Mouse (Mus musculus) T-helper 1 cell (primary cell): ENCODE data around the gene Gm49673.
"Not testable (repeated sequence)": the region's sequence is repeated elsewhere in the genome, so short reads cannot be mapped to it uniquely, and the experiment has no call there.

ENCODE experiments used
- in situ Hi-C: fragments of 300-600 bp; cut with MboI, MseI; formaldehyde crosslinking; loops from one replicate; pipeline ENCODE4 v1.15.1; 2025; ENCODE audit warnings: high pct_unique_total_duplicates

Gm49673 gene

GRCm38 (mm10) chr17:8140210-8140609 lies 7.4 kb downstream of the Gm49673 start:
- in situ Hi-C loops, result not testable (repeated sequence)

DNA sequence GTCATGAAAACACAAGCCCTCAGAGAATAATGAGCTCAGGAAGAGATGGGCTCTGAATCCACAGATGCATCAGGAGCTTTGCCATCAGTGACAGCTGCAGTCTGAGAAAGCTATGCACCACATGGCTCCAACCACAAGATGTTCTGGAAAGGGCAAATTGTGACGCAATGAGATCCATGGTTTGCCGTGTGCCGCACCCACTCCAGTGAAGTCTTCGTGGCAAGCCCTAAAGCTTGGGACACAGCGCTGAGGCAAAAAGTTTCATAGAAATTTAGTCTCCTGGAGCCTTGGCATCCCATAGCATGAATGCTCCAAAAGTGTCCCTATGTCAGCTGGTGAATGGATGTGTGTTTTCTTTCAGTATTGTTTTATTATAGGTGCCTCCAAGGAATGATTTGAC lies 9.5 kb downstream of the Gm49673 start:
- in situ Hi-C loops, result not testable (repeated sequence)

DNA sequence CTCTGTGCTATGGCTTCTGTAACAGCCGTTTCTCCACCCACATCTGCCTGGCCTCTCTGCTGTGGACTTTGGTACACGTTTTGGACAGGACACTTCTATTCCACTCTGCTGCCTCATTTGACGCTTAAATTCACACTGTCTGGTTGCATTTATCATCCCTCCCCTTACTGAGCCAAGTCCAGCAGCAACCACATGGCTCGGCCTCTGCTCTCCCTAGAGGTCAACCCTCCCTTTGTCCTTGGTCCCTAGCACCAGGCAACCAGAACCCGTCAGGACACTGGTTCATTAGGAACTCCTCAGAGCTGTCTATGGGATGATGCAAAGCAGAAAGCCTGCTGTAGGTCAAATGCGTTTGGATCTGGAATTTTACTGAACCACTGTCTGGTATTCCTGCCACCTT lies 16.7 kb downstream of the Gm49673 start:
- in situ Hi-C loops, result loop anchor here (5.0 kb wide), 1 partner anchor 1134 kb away; no protein-coding TSS in a partner anchor

DNA sequence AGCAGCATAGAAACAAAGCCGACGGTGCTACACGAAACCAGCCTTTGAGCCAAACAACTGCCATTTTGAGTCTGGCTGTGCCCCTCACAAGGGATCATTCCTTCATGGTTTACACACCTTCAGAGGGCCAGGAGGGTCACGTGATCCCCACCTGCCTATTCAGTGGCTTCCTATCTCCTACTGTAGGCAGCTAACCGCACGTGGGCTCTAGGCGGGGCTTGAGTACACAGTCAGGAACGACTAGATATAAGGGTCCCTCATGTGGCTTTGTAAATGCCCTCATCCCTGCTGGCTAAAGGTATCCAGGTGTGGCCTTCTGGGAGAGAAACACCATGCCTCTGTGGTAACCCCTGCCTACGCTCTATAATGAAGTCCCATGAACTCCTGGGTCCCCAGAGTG lies 18.0 kb downstream of the Gm49673 start:
- in situ Hi-C loops, result not testable (repeated sequence)

DNA sequence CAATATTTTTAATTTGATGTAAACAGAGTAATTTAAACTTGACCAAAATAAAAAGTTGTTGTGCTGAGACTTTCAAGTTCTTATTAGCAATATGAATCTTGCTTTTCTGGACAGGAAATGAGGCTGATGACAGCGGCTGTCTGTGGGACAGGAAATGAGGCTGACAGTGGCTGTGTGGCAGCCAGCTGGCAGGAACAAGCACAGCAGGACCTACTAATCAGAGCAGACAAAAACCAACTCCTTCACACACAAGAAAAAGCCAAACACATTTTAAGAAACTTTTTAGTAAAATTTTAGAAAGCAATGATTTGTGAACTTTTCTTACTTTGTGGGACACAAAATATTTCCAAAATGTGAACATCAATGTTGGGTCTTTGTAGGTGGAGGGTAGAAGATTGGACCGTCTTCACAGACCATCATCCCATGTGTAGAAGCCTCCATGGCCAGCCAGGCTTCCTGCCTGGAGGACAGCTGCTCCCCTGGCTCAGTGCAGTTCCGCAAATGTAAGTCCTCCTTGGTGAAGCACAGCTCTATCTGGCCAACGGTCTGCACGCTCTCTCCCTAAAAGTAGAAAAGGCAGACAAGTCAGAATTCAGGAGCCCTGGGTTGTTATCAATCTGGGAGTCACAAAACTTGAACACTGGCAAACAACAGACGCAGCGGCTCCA lies 19.1 kb downstream of the Gm49673 start:
- in situ Hi-C loops, result not testable (repeated sequence)

- in situ Hi-C loops, result not testable (repeated sequence)
These were observed 23.0 kb downstream of the Gm49673 start for GRCm38 (mm10) chr17:8124586-8124985.

DNA sequence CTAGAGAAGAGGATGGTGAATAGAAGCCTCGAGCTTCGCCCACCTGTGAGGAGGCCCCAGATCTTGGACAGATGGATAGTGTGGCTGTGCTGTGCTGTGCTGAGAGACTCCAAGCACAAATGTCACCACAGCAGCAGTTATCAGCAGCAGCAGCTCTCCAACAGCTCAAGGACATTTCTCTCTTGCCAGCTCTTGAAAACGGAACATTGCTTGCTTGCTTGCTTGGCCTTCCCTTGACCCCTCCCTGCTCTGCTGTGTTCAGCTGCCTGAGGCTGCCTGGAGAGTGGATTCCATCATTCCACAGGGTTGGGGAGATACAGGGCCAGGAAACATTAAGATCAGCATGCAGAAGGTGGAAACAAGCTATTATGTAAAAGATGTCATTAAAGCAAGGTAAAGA lies 24.6 kb downstream of the Gm49673 start:
- in situ Hi-C loops, result not testable (repeated sequence)

DNA sequence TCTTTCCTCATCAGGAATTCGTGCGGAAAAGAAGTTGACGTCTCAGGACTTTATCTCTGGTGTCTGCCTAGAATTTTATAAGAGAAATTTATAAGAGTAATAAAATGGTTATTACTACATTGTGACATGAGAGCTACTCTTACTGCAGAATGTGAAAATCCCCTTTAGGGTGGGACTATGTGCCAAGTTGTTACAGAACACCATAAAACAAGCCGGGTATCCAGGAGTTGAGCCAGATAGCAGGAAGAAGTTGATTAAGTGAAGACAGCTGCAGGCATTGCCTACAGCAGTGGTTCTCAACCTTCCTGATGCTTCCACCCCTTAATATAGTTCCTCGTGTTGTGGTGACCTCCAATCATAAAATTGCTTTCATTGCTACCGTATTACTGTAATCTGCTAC lies 30.7 kb downstream of the Gm49673 start:
- in situ Hi-C loops, result loop anchor here (5.0 kb wide), 1 partner anchor 1105 kb away; no protein-coding TSS in a partner anchor

DNA sequence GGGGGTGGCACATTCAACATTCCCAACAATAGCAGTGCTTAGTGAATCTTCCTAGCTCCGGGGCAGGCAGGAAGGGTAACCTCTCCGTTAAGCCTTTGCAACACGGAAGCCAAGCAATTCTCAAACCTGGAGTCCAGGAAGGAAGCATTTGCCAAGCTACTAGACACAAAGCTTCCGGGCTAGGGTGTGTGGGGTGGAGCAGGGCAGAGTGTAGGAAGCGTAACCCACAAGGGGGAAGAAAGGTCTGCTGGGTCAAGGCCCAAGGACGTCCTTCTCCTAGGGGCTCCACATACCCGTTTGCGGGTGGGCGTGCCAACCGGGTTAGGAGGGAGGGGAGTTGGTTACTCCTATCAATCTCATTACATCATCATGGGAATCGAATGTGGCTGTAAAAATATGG lies 31.2 kb downstream of the Gm49673 start:
- in situ Hi-C loops, result loop anchor here (5.0 kb wide), 1 partner anchor 1104 kb away; no protein-coding TSS in a partner anchor

GRCm38 (mm10) chr17:8112199-8112598 lies 35.4 kb downstream of the Gm49673 start:
- in situ Hi-C loops, result not testable (repeated sequence)

DNA sequence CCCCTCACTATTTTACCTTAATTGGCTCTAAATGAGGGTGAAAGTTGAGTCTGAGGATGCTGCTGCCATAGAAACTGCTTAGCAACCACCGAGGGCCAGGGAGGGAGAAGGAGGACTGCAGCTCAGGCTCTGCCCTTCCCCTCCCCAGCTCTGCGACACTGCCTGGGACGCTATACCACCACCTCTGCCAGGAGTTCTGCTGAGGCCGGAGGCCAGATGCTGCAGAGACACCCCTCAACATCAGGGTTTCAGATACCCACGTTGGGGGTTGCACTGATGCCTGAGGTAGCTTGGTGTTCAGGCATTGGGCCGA lies 46.3 kb downstream of the Gm49673 start:
- in situ Hi-C loops, result loop anchor here (10.0 kb wide), 1 partner anchor 1886 kb away; no protein-coding TSS in a partner anchor

DNA sequence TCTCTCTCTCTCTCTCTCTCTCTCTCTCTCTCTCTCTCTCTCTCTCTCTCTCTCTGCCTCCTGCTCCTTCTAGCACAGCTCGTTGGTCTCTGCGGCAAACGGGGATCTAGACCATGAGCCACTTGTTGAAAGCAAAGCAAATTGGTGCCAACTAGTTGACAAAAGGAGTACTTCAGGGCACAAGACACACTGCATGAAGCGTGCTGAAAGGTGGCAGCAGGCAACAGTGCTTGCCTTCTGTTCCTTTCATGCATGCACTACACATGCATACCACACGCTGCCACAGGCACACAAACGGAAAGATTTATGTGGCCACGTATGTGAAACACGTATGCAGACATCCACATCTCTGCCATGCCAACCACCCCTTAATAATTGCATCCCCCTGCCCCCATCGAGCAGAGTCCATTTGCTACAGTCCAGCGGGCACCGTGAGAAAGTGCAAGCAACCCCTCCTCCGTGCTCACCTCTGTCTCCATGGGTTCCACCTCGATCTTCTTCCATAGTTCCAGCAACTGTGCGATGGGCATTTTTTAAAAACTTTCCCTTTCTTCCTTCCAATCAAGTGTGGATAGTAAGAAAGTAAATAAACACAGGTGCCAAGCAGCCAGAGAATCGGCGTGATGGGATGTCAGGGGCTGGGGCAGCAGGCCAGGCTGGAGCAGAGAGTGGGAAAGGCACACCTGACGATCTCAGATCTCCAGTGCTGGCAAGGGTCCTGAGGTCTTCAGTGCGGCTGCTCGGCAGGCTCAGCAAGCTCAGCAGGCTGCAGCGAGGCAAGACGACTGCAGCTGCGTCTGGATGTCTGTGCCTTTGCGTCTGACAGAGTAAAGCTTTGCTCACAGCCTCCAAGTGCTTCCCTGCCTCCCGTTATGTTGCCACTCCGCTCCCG lies 46.9 kb downstream of the Gm49673 start:
- in situ Hi-C loops, result loop anchor here (10.0 kb wide), 1 partner anchor 1886 kb away; no protein-coding TSS in a partner anchor

DNA sequence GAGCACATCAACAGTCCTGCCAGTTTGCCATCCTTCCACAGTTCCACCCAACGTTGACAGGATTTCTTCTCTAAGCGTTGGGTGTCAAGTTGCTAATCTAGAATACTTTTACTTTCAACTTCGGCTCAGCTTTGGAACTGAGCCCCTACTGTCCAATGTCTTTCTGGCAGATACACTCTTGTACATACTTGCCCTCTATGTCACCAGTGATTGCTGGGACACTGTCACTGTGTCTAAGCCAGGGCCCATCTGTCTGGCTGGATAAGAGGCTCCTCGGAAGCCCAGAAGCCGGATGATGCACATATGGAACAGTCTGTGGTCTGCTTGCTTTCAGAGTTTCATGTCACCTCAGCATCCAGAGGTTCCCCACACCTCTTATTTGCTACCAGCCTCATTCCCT lies 51.4 kb downstream of the Gm49673 start:
- in situ Hi-C loops, result not testable (repeated sequence)

GRCm38 (mm10) chr17:8095653-8096052 lies 51.9 kb downstream of the Gm49673 start:
- in situ Hi-C loops, result not testable (repeated sequence)

- in situ Hi-C loops, result not testable (repeated sequence)
These were observed 54.8 kb downstream of the Gm49673 start for GRCm38 (mm10) chr17:8092537-8093526.

- in situ Hi-C loops, result not testable (repeated sequence)
These were observed 56.3 kb downstream of the Gm49673 start for GRCm38 (mm10) chr17:8091320-8091719.

GRCm38 (mm10) chr17:8069847-8070246 lies 77.7 kb downstream of the Gm49673 start:
- in situ Hi-C loops, result loop anchor here (5.0 to 25.0 kb wide), 2 partner anchors 117 to 1018 kb away; no protein-coding TSS in a partner anchor

DNA sequence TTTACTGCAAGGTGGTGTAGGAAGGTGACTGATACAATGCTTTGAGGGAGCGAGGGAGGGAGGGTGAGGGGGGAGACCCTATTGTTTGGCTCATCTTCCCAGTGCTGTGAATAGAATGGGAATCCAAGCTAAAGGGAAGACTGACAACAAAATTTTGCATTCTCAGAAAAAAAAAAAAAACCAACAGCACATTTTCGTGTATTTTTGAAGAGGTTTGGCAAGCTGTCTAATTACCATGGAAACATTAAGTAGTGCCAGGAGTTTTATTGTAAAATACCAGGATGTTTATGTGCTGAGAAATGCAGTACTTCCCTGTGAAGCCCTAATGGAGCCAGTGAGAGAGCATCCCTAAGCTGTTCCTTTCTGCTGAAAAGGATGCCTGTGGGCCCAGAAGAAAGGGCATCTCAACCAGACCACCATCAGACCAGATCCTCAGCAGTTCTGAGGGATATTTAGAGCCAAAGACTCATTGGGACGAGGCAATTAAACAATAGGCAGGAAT lies 90.9 kb downstream of the Gm49673 start:
- in situ Hi-C loops, result loop anchor here (25.0 kb wide), 1 partner anchor 131 kb away; no protein-coding TSS in a partner anchor

GRCm38 (mm10) chr17:8055919-8056589 lies 91.5 kb downstream of the Gm49673 start:
- in situ Hi-C loops, result loop anchor here (25.0 kb wide), 1 partner anchor 131 kb away; no protein-coding TSS in a partner anchor

- in situ Hi-C loops, result loop anchor here (5.0 to 25.0 kb wide), 2 partner anchors 136 to 979 kb away; no protein-coding TSS in a partner anchor
These were observed 96.3 kb downstream of the Gm49673 start for GRCm38 (mm10) chr17:8051247-8051646.
